Mouse (Mus musculus) heart, adult 2 months (tissue): Measurements from ENCODE around the gene Mex3d. TPM values are rescaled to one million over a fixed set of nuclear protein-coding genes. Genes with fewer than 3 reads are reported as not detected.

Source experiments
- DNase-seq, 2 experiments: peaks; one replicate each; pipeline ENCODE4 v3.0.0; 2021
- H3K27ac ChIP-seq: fragments of 200-600 bp; 2 replicates; pipeline ENCODE4 v1.8.1; 2022
- H3K27me3 ChIP-seq: fragments of 200-500 bp; 2 replicates; pipeline ENCODE4 v1.6.1; 2012; ENCODE audit warnings: mild to moderate bottlenecking, low read length, inconsistent platforms, mixed read lengths; ENCODE audit not compliant: control insufficient read depth, insufficient read depth
- H3K36me3 ChIP-seq: fragments of 200-500 bp; 2 replicates; pipeline ENCODE4 v1.6.1; 2012; ENCODE audit warnings: low read length, inconsistent platforms; ENCODE audit not compliant: control insufficient read depth, insufficient read depth
- H3K4me1 ChIP-seq: fragments of 200-500 bp; 2 replicates; pipeline ENCODE4 v1.6.1; 2011; ENCODE audit warnings: low read length; ENCODE audit not compliant: control insufficient read depth, insufficient read depth
- H3K4me3 ChIP-seq: fragments of 200-600 bp; 2 replicates; pipeline ENCODE4 v1.8.1; 2022
- H3K79me2 ChIP-seq: fragments of 200-500 bp; replicated peaks from 2 replicates; pipeline ENCODE4 v1.6.1; 2012; ENCODE audit warnings: mild to moderate bottlenecking, inconsistent platforms, low read length, moderate library complexity, mixed read lengths; ENCODE audit not compliant: control insufficient read depth, insufficient read depth
- H3K9ac ChIP-seq: fragments of 200-500 bp; 2 replicates; pipeline ENCODE4 v1.6.1; 2012; ENCODE audit warnings: low read depth, mild to moderate bottlenecking, control low read depth, inconsistent platforms, low read length, mixed read lengths
- CTCF ChIP-seq: fragments of 200-600 bp; IDR thresholded peaks from 2 replicates; pipeline ENCODE4 v1.8.1; 2022; ENCODE audit warnings: antibody characterized with exemption, mild to moderate bottlenecking, moderate library complexity
- EP300 ChIP-seq: fragments of 200-500 bp; IDR thresholded peaks from 2 replicates; pipeline ENCODE4 v1.6.1; 2011; ENCODE audit warnings: low read depth, low read length, control low read depth; ENCODE audit not compliant: insufficient read depth
- POLR2A ChIP-seq: fragments of 200-500 bp; IDR thresholded peaks from 2 replicates; pipeline ENCODE4 v1.6.1; 2011; ENCODE audit warnings: mild to moderate bottlenecking, low read depth, low read length, control low read depth; ENCODE audit not compliant: insufficient read depth
- WGBS: fragments of 180-500 bp; shearing (Covaris S2); methylation state at CpG from one replicate; pipeline ENCODE4 v1.1.7; 2018; 5-methylcytosine and 5-hydroxymethylcytosine counted together
- intact Hi-C: fragments of 180-260 bp; cut with DNase I; formaldehyde crosslinking; loops from one replicate; pipeline ENCODE4 v1.15.1; 2025
- long read RNA-seq: library from polyadenylated mRNA; stranded (forward); transcript quantifications from one replicate; pipeline ENCODE4 v2.0.0, GENCODE M21; 2021
- polyA plus RNA-seq: library from polyadenylated mRNA; depleted of rRNA; stranded (reverse); fragments of >200 nt; gene quantifications from 2 replicates; pipeline ENCODE4 v1.2.3, GENCODE M21; 2012; rRNA removed
- total RNA-seq, 2 experiments: library from RNA; stranded (reverse); gene quantifications; 2 replicates each; pipeline ENCODE4 v1.2.3; 2021

The Mex3d gene
- total RNA-seq (1 to 10 TPM; 7.3 to 7.5 TPM), polyA plus RNA-seq (5.8 and 7.9 TPM in 2 replicates)
- long read RNA-seq, partial matches to known transcripts: 0 of 3 reads
- long read RNA-seq, other reads (novel, unspliced or antisense): 1 of 3 reads

- Histone ChIP-seq H3K27me3 (no peaks in the 10 kb centered on the region), H3K27ac (peak within 1 kb of the TSS; percentile 70), H3K9ac (peak within 1 kb of the TSS; percentile 91), H3K36me3 (no peaks in the 10 kb centered on the region), H3K4me3 (peak within 1 kb of the TSS; percentile 57), H3K4me1 (peaks cover 5% of the 10 kb centered on the region), H3K79me2 (peaks cover 4% of the 10 kb centered on the region)
- 18% methylated on average over 54 of the region's 61 CpGs for WGBS
- TF ChIP-seq POLR2A (peak; percentile 55), CTCF (no peak)
- DNase-seq: peak; percentile 91 to 92
- intact Hi-C loops: no loop called here
Observed at GRCm38 (mm10) chr10:80387522-80387959, at the start of gene Mex3d. TSS of gene Mex3d (minus strand) at chr10:80387659.

GRCm38 (mm10) chr10:80436276-80436675, 48.8 kb upstream of the Mex3d start:
- peaks cover 1% of the 10 kb centered on the region; the same call in 1 of the 2 replicates for H3K4me1 ChIP-seq
- no peaks in the 10 kb centered on the region for H3K36me3 ChIP-seq
- H3K9ac ChIP-seq: no peak overlapping the region
- H3K4me3 ChIP-seq: no peak overlapping the region
- H3K27me3 ChIP-seq: no peaks in the 10 kb centered on the region
- H3K79me2 ChIP-seq: peaks cover 4% of the 10 kb centered on the region; the same call in 1 of the 2 replicates
- no peak overlapping the region for H3K27ac ChIP-seq
- intact Hi-C loops: no loop called here
- no peak for TF ChIP-seq CTCF
- TF ChIP-seq POLR2A: no peak
- no peak for TF ChIP-seq EP300
- 15% methylated on average over 9 of the region's 9 CpGs for WGBS
- no peak for DNase-seq

GRCm38 (mm10) chr10:80435764-80436163, 48.3 kb upstream of the Mex3d start:
- no peak overlapping the region for H3K27ac ChIP-seq
- no peak overlapping the region for H3K9ac ChIP-seq
- DNase-seq: no peak
- no peak overlapping the region for H3K4me3 ChIP-seq
- H3K27me3 ChIP-seq: no peaks in the 10 kb centered on the region
- intact Hi-C loops: no loop called here
- TF ChIP-seq EP300 (no peak), POLR2A (no peak), CTCF (no peak)
- peaks cover 1% of the 10 kb centered on the region; the same call in 1 of the 2 replicates for H3K4me1 ChIP-seq
- no peaks in the 10 kb centered on the region for H3K36me3 ChIP-seq
- WGBS: 41% methylated on average over 7 of the region's 7 CpGs
- peaks cover 4% of the 10 kb centered on the region; the same call in 1 of the 2 replicates for H3K79me2 ChIP-seq

- no peak for TF ChIP-seq EP300
- no peak for TF ChIP-seq POLR2A
- no peak for TF ChIP-seq CTCF
- H3K9ac ChIP-seq: no peak overlapping the region
- intact Hi-C loops: loop anchor here (5.0 kb wide), 2 partner anchors 38 to 267 kb away; partner anchors contain the start of genes Izumo4, Mbd3 and Mob3a
- no peak overlapping the region for H3K4me3 ChIP-seq
- H3K4me1 ChIP-seq: peaks cover 1% of the 10 kb centered on the region; the same call in 1 of the 2 replicates
- no peaks in the 10 kb centered on the region for H3K36me3 ChIP-seq
- no peak overlapping the region for H3K27ac ChIP-seq
- H3K79me2 ChIP-seq: peaks cover 4% of the 10 kb centered on the region; the same call in 1 of the 2 replicates
- DNase-seq: no peak
- 75% methylated on average over 3 of the region's 3 CpGs for WGBS
- H3K27me3 ChIP-seq: no peaks in the 10 kb centered on the region
Observed at GRCm38 (mm10) chr10:80434823-80435222, 47.4 kb upstream of the Mex3d start.

- Histone ChIP-seq H3K27me3 (no peaks in the 10 kb centered on the region), H3K9ac (no peak overlapping the region), H3K36me3 (no peaks in the 10 kb centered on the region), H3K27ac (no peak overlapping the region), H3K4me3 (no peak overlapping the region), H3K4me1 (peaks cover 1% of the 10 kb centered on the region; the same call in 1 of the 2 replicates), H3K79me2 (peaks cover 4% of the 10 kb centered on the region; the same call in 1 of the 2 replicates)
- intact Hi-C loops: loop anchor here (5.0 kb wide), 2 partner anchors 37 to 268 kb away; partner anchors contain the start of genes Izumo4, Mbd3 and Mob3a
- TF ChIP-seq POLR2A (no peak), EP300 (no peak), CTCF (peak; percentile 13; the same call in 1 of the 2 replicates)
- DNase-seq: no peak
- 10% methylated on average over 8 of the region's 8 CpGs for WGBS
Observed at GRCm38 (mm10) chr10:80434233-80434592, 46.8 kb upstream of the Mex3d start.
